Mouse (Mus musculus) cerebellum, adult 11-12 months (tissue): ENCODE results near the gene Tbc1d7.

Experiments
- DNase-seq: peaks from one replicate; pipeline ENCODE4 v3.0.0; 2022

Tbc1d7 gene

GRCm38 (mm10) chr13:43171020-43171710, at the start of gene Tbc1d7:
Tbc1d7 (minus strand) TSS chr13:43171501.
- peak; percentile 97 for DNase-seq

DNA sequence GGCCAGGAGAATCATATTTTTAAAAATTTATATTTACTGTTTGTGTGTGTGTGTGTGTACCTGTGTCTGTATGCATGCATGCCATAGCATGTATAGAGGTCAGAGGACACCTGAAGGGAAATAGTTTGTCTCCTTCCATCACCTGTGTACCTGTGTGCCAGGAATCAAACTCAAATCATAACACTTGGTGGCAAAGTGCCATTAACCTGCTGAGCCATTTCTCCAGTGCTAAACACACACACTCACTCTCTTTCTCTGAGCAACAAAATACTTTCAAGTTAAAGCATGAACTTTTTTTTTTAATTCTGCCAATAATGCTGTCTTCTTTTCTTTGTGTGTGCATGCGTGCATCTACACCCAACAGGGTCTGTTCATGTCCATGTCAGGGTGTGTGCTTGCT, 49.3 kb upstream of the Tbc1d7 start:
- no peak for DNase-seq

DNA sequence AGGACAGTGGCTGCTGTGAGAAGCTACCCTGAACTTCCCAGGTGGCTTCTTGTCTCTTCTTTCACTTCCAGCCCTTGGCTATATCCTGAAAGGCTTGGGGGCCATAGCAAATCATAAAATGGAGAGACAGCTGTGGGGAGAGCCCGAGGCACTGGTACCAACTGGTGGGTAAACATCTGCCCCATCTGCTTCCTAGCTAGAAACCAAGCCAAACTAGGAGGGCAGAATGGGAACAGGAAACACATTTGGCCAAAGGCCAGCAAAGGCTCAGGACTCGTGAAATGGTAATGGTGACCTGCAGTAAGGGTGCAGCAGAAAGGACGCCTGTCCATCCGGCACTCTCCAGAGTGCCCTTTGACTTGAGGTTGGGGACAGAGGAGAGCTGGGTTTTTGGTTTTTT, 47.5 kb upstream of the Tbc1d7 start:
- no peak for DNase-seq

DNA sequence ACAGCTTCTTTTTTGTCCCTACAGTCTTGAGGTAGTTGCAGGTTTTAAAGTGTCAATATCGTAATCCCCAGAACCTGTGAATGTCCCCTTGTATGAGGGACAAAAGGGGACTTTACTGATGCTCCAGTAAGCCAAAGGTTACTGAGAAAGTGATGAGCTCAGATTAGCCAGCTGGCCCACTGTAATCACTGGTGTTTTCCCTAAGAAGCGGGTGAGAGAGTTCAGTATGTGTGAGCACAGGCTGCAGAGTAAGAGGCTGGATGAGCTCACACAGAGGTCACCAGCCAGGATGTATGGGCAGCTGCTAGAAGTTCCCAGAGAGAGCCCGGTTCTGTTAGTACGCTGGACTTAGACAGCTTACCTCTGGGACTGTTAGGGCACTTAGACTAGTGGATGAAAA, 47.0 kb upstream of the Tbc1d7 start:
- DNase-seq = no peak

GRCm38 (mm10) chr13:43217686-43218085, 46.4 kb upstream of the Tbc1d7 start:
- no peak for DNase-seq

- DNase-seq = no peak
Observed at GRCm38 (mm10) chr13:43217059-43217458, 45.8 kb upstream of the Tbc1d7 start.

GRCm38 (mm10) chr13:43215994-43216706, 44.8 kb upstream of the Tbc1d7 start:
- DNase-seq = no peak

GRCm38 (mm10) chr13:43215144-43215993, 44.1 kb upstream of the Tbc1d7 start:
- no peak for DNase-seq

DNA sequence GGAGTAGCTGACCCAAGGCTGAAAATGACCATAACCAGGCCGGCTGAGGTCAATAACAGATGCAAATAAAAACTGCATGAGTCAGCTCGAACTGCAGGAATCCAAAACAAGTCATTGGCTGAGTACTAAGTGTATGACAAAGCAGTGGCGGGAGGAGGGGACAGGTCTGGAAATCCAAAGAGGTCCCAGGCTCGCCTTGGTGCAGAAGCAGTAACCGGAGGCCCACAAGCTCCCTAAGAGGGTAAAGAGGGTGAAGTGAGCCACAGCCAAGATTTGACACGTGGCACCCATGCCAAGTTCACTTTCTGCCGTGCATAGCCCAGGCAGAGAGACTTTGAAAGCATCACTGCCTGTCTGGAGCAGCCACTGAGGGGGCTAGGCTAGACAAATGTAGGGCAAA, 41.0 kb upstream of the Tbc1d7 start:
- no peak for DNase-seq

GRCm38 (mm10) chr13:43210956-43211355, 39.7 kb upstream of the Tbc1d7 start:
- DNase-seq = no peak

DNA sequence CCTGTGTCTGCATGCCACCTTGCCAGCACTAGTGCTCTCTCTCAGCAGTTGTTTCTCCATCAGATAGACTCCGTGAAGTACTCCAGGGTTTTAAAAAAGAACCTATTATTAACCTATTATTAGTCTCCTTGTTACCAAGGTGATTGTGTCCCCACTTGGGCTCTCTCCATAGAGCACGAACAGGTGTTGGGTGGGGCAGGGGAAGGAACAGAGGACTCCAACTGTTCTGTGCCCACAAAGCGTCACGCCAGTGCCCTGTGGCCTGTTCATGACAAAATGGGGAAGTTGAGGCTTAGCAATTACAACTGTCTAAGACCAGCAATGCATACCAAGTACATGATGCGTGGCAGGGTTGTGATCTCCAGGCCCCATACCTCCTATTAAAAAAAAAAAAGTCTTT, 38.3 kb upstream of the Tbc1d7 start:
- no peak for DNase-seq

DNA sequence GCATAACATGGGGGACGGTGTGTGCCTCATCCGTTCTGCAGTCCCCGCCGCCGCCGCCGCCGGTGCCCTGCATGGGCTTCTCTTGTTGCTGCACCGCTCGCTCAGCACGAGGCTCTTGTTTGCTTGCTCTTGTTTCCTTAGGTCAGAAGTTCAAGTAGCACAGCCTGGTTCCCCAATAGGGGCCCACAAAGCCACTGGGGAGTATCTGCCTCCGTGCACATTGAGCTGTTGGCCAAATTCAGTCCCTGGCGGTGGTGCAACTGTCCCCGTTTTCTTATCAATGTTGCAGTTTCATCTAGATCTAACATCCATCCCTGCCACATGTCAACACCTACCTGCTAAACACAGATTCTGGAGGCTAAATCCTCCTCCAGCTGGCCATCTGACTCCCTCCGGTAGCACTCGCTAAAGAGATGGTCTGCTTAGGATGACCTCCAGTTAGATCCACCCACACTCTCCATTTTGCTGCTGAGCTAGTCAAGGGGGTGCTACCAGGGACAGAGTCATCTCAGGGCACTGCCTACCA, 37.7 kb upstream of the Tbc1d7 start:
- no peak for DNase-seq

- DNase-seq = no peak
Observed at GRCm38 (mm10) chr13:43206118-43206683, 34.9 kb upstream of the Tbc1d7 start.

DNA sequence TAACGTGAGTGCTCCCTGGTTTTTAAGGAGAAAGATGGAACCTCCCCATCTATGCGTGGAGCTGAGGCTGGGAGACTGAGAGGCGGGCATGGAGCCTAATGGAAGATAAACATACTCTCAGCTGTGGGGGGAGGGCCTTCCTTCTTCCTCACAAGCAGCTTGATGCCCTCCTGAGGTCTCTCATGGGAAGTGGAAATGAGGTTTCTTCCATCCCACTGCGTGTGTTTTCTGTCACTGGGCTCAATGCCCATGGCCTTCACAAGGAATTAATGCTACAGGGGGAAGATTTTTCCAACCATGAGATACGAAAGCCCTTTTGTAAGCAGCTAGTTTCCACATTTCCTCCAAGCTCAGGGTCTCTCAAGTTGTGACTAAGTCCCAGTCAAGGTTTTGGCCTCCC, 32.3 kb upstream of the Tbc1d7 start:
- DNase-seq = peak; percentile 77

- peak; percentile 52 for DNase-seq
Observed at GRCm38 (mm10) chr13:43203234-43203633, 31.9 kb upstream of the Tbc1d7 start.

- no peak for DNase-seq
Observed at GRCm38 (mm10) chr13:43202351-43202750, 31.1 kb upstream of the Tbc1d7 start.

DNA sequence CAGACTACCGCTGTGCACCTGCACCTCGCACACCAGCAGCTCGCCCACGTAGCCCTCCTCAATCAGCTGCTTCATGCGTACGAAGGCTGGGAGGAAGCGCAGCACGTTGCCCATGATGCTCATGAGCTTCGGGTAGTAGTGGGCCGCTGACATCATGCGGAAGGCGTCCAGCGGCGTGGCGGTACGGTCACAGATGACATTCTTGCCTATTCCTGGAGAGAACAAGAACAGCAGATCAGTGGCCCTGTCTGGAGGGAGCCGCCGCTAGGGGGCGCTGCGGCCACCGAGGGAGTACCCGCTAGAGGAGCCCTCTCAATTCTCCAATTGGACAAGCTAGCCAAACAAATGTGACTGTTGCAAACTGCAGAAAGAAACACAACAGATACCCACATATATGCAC, 29.7 kb upstream of the Tbc1d7 start:
- DNase-seq = peak; percentile 69

- DNase-seq = peak; percentile 54
Observed at GRCm38 (mm10) chr13:43200473-43200872, 29.2 kb upstream of the Tbc1d7 start.

DNA sequence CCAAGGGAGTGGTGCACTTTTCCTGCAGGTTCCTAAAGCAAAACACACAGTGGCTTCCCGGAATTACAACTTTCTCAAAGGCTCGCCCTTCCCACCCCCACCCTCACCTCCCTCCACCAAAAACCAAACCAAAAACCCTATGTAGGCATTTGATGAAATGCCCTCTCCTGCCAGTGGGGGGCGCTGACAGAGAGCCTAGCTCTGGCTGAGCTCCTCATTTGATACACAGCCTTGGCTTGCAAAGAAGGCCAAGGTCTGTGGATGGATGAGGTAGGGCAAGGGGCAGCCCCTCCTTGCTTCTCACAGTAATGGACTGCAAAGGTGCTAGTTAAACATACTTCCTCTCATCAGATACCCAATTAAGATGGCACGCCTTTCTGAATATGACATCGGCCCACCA, 28.4 kb upstream of the Tbc1d7 start:
- DNase-seq = peak; percentile 57

GRCm38 (mm10) chr13:43199282-43199681, 28.0 kb upstream of the Tbc1d7 start:
- no peak for DNase-seq

DNA sequence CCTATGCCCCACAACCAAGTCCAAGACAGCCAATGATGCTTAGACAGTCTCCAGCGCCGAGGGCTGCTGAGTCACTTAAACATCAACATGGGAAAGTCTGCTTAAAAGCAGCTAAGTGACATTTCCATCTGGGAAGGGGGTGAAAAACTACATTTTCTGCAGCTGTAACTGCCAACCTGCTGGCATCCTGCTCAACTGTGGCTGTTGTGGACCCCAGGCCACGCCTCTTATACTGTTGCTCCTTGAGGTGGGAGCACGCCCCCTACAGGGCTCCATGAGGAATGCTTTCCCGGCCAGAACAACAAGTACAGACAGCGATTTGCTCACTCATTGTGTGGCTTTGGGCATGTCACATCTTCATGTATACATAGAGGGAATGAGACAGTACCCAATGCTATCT, 25.9 kb upstream of the Tbc1d7 start:
- DNase-seq = no peak

- DNase-seq = no peak
Observed at GRCm38 (mm10) chr13:43196000-43196399, 24.7 kb upstream of the Tbc1d7 start.

DNA sequence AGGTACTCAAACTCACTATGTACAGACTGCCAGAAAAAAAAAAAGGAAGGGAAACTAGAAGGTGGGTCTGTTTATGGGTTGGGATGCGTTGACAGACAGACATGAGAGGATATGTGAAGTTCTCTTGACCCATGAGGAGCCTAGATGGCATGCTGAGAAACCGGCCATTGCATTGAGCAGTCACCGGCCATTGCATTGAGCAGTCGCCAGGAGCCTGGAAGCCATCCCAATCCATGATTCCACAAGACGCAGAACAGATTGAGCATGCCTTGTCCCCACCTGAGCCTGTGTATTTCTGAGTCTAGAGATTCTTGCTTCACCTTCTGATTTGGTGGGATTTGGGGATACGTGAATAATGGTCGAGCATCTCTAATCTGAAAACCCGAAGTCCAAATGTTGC, 22.6 kb upstream of the Tbc1d7 start:
- no peak for DNase-seq
